In the genomic region with DNA sequence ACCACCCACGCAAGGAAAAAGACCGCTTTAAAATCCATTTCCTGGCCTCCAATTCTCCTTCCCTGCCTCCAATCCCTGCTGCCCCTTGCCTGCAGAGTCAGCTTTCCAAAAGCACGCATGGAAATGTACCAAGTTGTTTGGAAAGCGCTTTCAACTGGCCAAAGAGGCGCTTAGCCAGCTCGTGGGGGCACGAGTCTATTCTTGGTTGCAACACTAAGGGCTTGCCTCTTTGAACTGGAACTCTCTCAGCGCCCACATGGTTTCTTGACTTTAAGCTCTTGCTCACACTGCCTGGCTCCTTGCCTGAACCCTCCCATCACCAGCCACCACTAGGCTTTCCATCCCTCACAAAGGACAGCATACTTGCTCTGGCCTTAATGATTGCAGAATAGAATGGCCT, we compare ENCODE assay signal across 9 mouse cellular contexts. TPM values are rescaled to one million over a fixed set of nuclear protein-coding genes. Genes with fewer than 3 reads are reported as not detected.
A peak's percentile ranks its signal among the peaks of the same experiment; 100 is the strongest.
DNase-seq lines count a peak whose midpoint lies in the region; ATAC-seq and TF ChIP-seq lines count a peak whose summit lies in the region.
"Had no signal": no experiment of that assay in that cellular context is flagged by ENCODE, and none has a peak within 500 bp of the region (broad histone marks: within the 10 kb centered on the region; RNA-seq: fewer than 3 reads in every experiment).

No protein-coding gene starts in this region.

- no peaks in the 10 kb centered on the region for H3K27me3 ChIP-seq in stomach, postnatal 0 days (ENCODE audit: control insufficient read depth, insufficient read depth, low read length)

- H3K9me3 ChIP-seq in stomach, postnatal 0 days (ENCODE audit: control insufficient read depth, low read length), result no peaks in the 10 kb centered on the region

- H3K36me3 ChIP-seq in stomach, postnatal 0 days (ENCODE audit: control insufficient read depth, insufficient read depth, low read length), result no peaks in the 10 kb centered on the region

- peak; percentile 3 for DNase-seq in cerebellum, adult 18-20 months
- DNase-seq in NIH3T3 (ENCODE audit: low read depth), result peak; percentile 89
- DNase-seq in gastrocnemius, postnatal 10 days, result peak; percentile 65
- peak; percentile 22 for DNase-seq in kidney, adult 9 months
- peak; percentile 23 for DNase-seq in stomach, postnatal 0 days (ENCODE audit: low spot score)
- no peak for DNase-seq in left cerebral cortex, postnatal 14 days (ENCODE audit: low spot score in 2 of 2)
- no peak for DNase-seq in layer of hippocampus, postnatal 36 days

- H3K9ac ChIP-seq in stomach, postnatal 0 days (ENCODE audit: low read length), result no peak overlapping the region

- H3K27ac ChIP-seq in stomach, postnatal 0 days (replicated peaks), result no peak overlapping the region

- no peak for TF ChIP-seq CTCF in stomach, postnatal 0 days (IDR thresholded peaks at IDR 0.05; ENCODE audit: low read depth)

- no peak for ATAC-seq in cerebellum, adult (ENCODE audit: insufficient number of reproducible peaks, low FRiP score, low TSS enrichment)
- peak; percentile 38; the same call in 1 of the 2 replicates for ATAC-seq in stomach, postnatal 0 days (ENCODE audit: low FRiP score, low TSS enrichment)

- H3K4me3 ChIP-seq in stomach, postnatal 0 days (ENCODE audit: low read depth, low read length), result no peak overlapping the region

- TF ChIP-seq EP300 in stomach, postnatal 0 days (optimal IDR thresholded peaks at IDR 0.05), result no peak

- no peak overlapping the region for H3K4me2 ChIP-seq in stomach, postnatal 0 days (replicated peaks; ENCODE audit: low read depth)

- intact Hi-C loops in left cerebral cortex, postnatal 14 days (cut with DNase I), result no loop called here

- 62% methylated on average over 8 of the region's 8 CpGs for WGBS in stomach, postnatal 0 days

- H3K4me1 ChIP-seq in stomach, postnatal 0 days (replicated peaks; ENCODE audit: control insufficient read depth, insufficient read depth), result no peaks in the 10 kb centered on the region

RNA-seq across cellular contexts. Expression of gene Nnmt, which starts 13.2 kb away (rescaled TPM):
- 10 to 100 TPM; 12.8 to 13.3 TPM for total RNA-seq in gastrocnemius, postnatal 10 days (2021)
- polyA plus RNA-seq in stomach, postnatal 0 days (2015; fragmentation: Nextera tagmentation; extraction: Ambion mirVana), result 3.3 and 5.3 TPM in 2 replicates
- total RNA-seq in left cerebral cortex, postnatal 14 days (2021), result 1 to 10 TPM; 2.0 to 2.4 TPM
- 1 to 10 TPM in 1 of 2 experiments, under 1 TPM in 1; 0.86 to 2.5 TPM for total RNA-seq in layer of hippocampus, postnatal 36 days (2021)
- polyA plus RNA-seq: C2C12 had no signal

Comparison
In these comparisons a context has a peak if more than half of its experiments do, and no peak if none do; other contexts are left out.
1. DNase-seq: peak in cerebellum, adult 18-20 months (2 of 2), NIH3T3 (single experiment), gastrocnemius, postnatal 10 days (single experiment), kidney, adult 9 months (single experiment) and stomach, postnatal 0 days (single experiment); none in left cerebral cortex, postnatal 14 days (0 of 2) and layer of hippocampus, postnatal 36 days (0 of 2).